Mouse (Mus musculus) MEL (cell line): Measurements from ENCODE around the gene Tmem132d. TPM values are rescaled to one million over a fixed set of nuclear protein-coding genes. Genes with fewer than 3 reads are reported as not detected.

Experiments used
- DNase-seq: peaks from one replicate; pipeline ENCODE4 v3.0.0; 2011; ENCODE audit warnings: low read depth, low spot score
- H3K27ac ChIP-seq: 2 replicates; pipeline ENCODE4 v1.5.1; 2012; ENCODE audit warnings: low read depth, mild to moderate bottlenecking, control low read depth, low read length, moderate library complexity; ENCODE audit not compliant: control insufficient read depth
- H3K27me3 ChIP-seq, 2 experiments: fragments of 150-350 bp in 1 of 2; sonication (generic) in 1 of 2; 2 replicates each; pipeline ENCODE4 v1.6.1; 2012; ENCODE audit warnings: low read length in 2 of 2, mild to moderate bottlenecking in 2 of 2, improper control_type of control experiment in 1 of 2, moderate library complexity in 1 of 2; ENCODE audit not compliant: insufficient read depth in 2 of 2, control insufficient read depth in 1 of 2
- H3K36me3 ChIP-seq, 2 experiments: 2 replicates each; pipeline ENCODE4 v1.6.1; 2012 to 2014; ENCODE audit warnings: low read length in 2 of 2, improper control_type of control experiment in 1 of 2, inconsistent platforms in 1 of 2, mild to moderate bottlenecking in 1 of 2; ENCODE audit not compliant: insufficient read depth in 2 of 2, control insufficient read depth in 1 of 2
- H3K4me1 ChIP-seq, 2 experiments: fragments of 150-350 bp in 1 of 2; sonication (generic) in 1 of 2; 2 replicates each; pipeline ENCODE4 v1.6.1; 2012; ENCODE audit warnings: low read length in 2 of 2, improper control_type of control experiment in 1 of 2, mild to moderate bottlenecking in 1 of 2; ENCODE audit not compliant: insufficient read depth in 2 of 2, control insufficient read depth in 1 of 2
- H3K4me3 ChIP-seq, 2 experiments: fragments of 150-350 bp in 1 of 2; sonication (generic) in 1 of 2; 2 replicates each; pipeline ENCODE4 v1.5.1; 2012; ENCODE audit warnings: low read depth in 2 of 2, low read length in 2 of 2, mild to moderate bottlenecking in 2 of 2, moderate library complexity in 2 of 2, control low read depth in 1 of 2, improper control_type of control experiment in 1 of 2; ENCODE audit not compliant: control insufficient read depth in 1 of 2, insufficient read depth in 1 of 2
- H3K79me2 ChIP-seq: 2 replicates; pipeline ENCODE4 v1.6.1; 2012; ENCODE audit warnings: mild to moderate bottlenecking, low read length, moderate library complexity; ENCODE audit not compliant: control insufficient read depth, poor library complexity, insufficient read depth
- H3K9ac ChIP-seq: 2 replicates; pipeline ENCODE4 v1.6.1; 2012; ENCODE audit warnings: low read depth, mild to moderate bottlenecking, control low read depth, low read length, moderate library complexity; ENCODE audit not compliant: control insufficient read depth, poor library complexity, severe bottlenecking
- H3K9me3 ChIP-seq: fragments of 150-350 bp; sonication (generic); replicated peaks from 2 replicates; pipeline ENCODE4 v1.6.1; 2012; ENCODE audit warnings: mild to moderate bottlenecking, low read length, improper control_type of control experiment, moderate library complexity; ENCODE audit not compliant: insufficient read depth
- CHD1 ChIP-seq: IDR thresholded peaks from 2 replicates; pipeline ENCODE4 v1.6.1; 2012; ENCODE audit warnings: low read depth, mild to moderate bottlenecking, inconsistent platforms, low read length, improper control_type of control experiment
- CTCF ChIP-seq, 3 experiments: IDR thresholded peaks in 2 of 3; conservative IDR thresholded peaks in 1 of 3; 2 replicates each; pipeline ENCODE4 v1.5.1; 2011 to 2012; ENCODE audit warnings: low read length in 3 of 3, low read depth in 2 of 3, mild to moderate bottlenecking in 2 of 3, improper control_type of control experiment in 1 of 3, inconsistent platforms in 1 of 3, mixed read lengths in 1 of 3, moderate library complexity in 1 of 3; ENCODE audit not compliant: control insufficient read depth in 1 of 3, insufficient read depth in 1 of 3, poor library complexity in 1 of 3, severe bottlenecking in 1 of 3
- E2F4 ChIP-seq: IDR thresholded peaks from 2 replicates; pipeline ENCODE4 v1.6.1; 2011; ENCODE audit warnings: low read depth, low read length, improper control_type of control experiment, borderline replicate concordance
- ETS1 ChIP-seq: IDR thresholded peaks from 2 replicates; pipeline ENCODE4 v1.6.1; 2012; ENCODE audit warnings: low read depth, mild to moderate bottlenecking, inconsistent platforms, low read length, improper control_type of control experiment, moderate library complexity
- GABPA ChIP-seq: IDR thresholded peaks from 2 replicates; pipeline ENCODE4 v1.6.1; 2012; ENCODE audit warnings: low read depth, mild to moderate bottlenecking, inconsistent platforms, low read length, improper control_type of control experiment, moderate library complexity
- GATA1 ChIP-seq: IDR thresholded peaks from 2 replicates; pipeline ENCODE4 v1.6.1; 2011; ENCODE audit warnings: low read depth, low read length, improper control_type of control experiment
- JUND ChIP-seq: IDR thresholded peaks from 2 replicates; pipeline ENCODE4 v1.6.1; 2011; ENCODE audit warnings: low read depth, mild to moderate bottlenecking, improper control_type of control experiment, low read length
- MAX ChIP-seq: IDR thresholded peaks from 2 replicates; pipeline ENCODE4 v1.6.1; 2011; ENCODE audit warnings: low read length, improper control_type of control experiment
- MAZ ChIP-seq: IDR thresholded peaks from 2 replicates; pipeline ENCODE4 v1.6.1; 2012; ENCODE audit warnings: low read depth, mild to moderate bottlenecking, inconsistent platforms, low read length, improper control_type of control experiment
- MYC ChIP-seq: IDR thresholded peaks from 2 replicates; pipeline ENCODE4 v1.6.1; 2011; ENCODE audit warnings: low read depth, mild to moderate bottlenecking, low read length, improper control_type of control experiment, moderate library complexity
- POLR2A ChIP-seq, 2 experiments: IDR thresholded peaks; 2 replicates each; pipeline ENCODE4 v1.6.1; 2011 to 2012; ENCODE audit warnings: low read length in 2 of 2, mild to moderate bottlenecking in 2 of 2, control low read depth in 1 of 2, improper control_type of control experiment in 1 of 2, low read depth in 1 of 2, moderate library complexity in 1 of 2; ENCODE audit not compliant: control insufficient read depth in 1 of 2, insufficient read depth in 1 of 2, poor library complexity in 1 of 2
- POLR2AphosphoS5 ChIP-seq: IDR thresholded peaks from 2 replicates; pipeline ENCODE4 v1.6.1; 2012; ENCODE audit warnings: low read depth, borderline replicate concordance, mild to moderate bottlenecking, inconsistent platforms, low read length, moderate library complexity, mixed read lengths
- RCOR1 ChIP-seq: IDR thresholded peaks from 2 replicates; pipeline ENCODE4 v1.6.1; 2012; ENCODE audit warnings: low read depth, mild to moderate bottlenecking, inconsistent platforms, low read length, improper control_type of control experiment
- SIN3A ChIP-seq: IDR thresholded peaks from 2 replicates; pipeline ENCODE4 v1.6.1; 2012; ENCODE audit warnings: low read length, improper control_type of control experiment, inconsistent platforms
- SMC3 ChIP-seq: IDR thresholded peaks from 2 replicates; pipeline ENCODE4 v1.6.1; 2011; ENCODE audit warnings: low read depth, low read length, improper control_type of control experiment
- TAL1 ChIP-seq: IDR thresholded peaks from 2 replicates; pipeline ENCODE4 v1.6.1; 2012; ENCODE audit warnings: mild to moderate bottlenecking, inconsistent platforms, low read length, moderate library complexity, mixed read lengths
- TCF12 ChIP-seq: IDR thresholded peaks from 2 replicates; pipeline ENCODE4 v1.6.1; 2014; ENCODE audit warnings: low read depth, mild to moderate bottlenecking, inconsistent platforms, low read length, improper control_type of control experiment, moderate library complexity
- UBTF ChIP-seq: IDR thresholded peaks from 2 replicates; pipeline ENCODE4 v1.6.1; 2012; ENCODE audit warnings: low read depth, mild to moderate bottlenecking, inconsistent platforms, low read length, improper control_type of control experiment, moderate library complexity, borderline replicate concordance; ENCODE audit not compliant: insufficient read depth
- USF1 ChIP-seq: IDR thresholded peaks from 2 replicates; pipeline ENCODE4 v1.6.1; 2014; ENCODE audit warnings: low read depth, mild to moderate bottlenecking, inconsistent platforms, low read length, improper control_type of control experiment, moderate library complexity
- USF2 ChIP-seq, 2 experiments: IDR thresholded peaks; 2 replicates each; pipeline ENCODE4 v1.6.1; 2011 to 2012; ENCODE audit warnings: improper control_type of control experiment in 2 of 2, low read length in 2 of 2, borderline replicate concordance in 1 of 2, inconsistent platforms in 1 of 2, low read depth in 1 of 2, mild to moderate bottlenecking in 1 of 2; ENCODE audit not compliant: insufficient read depth in 1 of 2
- ZMIZ1 ChIP-seq: IDR thresholded peaks from 2 replicates; pipeline ENCODE4 v1.6.1; 2012; ENCODE audit warnings: low read depth, mild to moderate bottlenecking, inconsistent platforms, low read length, improper control_type of control experiment, moderate library complexity
- ZNF384 ChIP-seq: IDR thresholded peaks from 2 replicates; pipeline ENCODE4 v1.6.1; 2012; ENCODE audit warnings: low read depth, mild to moderate bottlenecking, inconsistent platforms, low read length, improper control_type of control experiment
- polyA plus RNA-seq, 2 experiments: library from polyadenylated mRNA; stranded (reverse) in 1 of 2; unstranded in 1 of 2; fragments of >175 nt in 1 of 2; fragments of >200 nt in 1 of 2; gene quantifications; 2 replicates each; pipeline versions ENCODE4 v1.2.1 to v1.2.4; 2012; ENCODE audit warnings: low replicate concordance in 2 of 2, low read depth in 1 of 2; ENCODE audit not compliant: insufficient read length in 2 of 2, insufficient read depth in 1 of 2, missing spikeins in 1 of 2
- total RNA-seq: library from RNA; depleted of rRNA; stranded (reverse); fragments of 300-350 nt; gene quantifications from 2 replicates; pipeline ENCODE4 v1.2.3, GENCODE M21; 2012

Gene Tmem132d
- total and polyA plus RNA-seq, 3 experiments = not detected

DNA sequence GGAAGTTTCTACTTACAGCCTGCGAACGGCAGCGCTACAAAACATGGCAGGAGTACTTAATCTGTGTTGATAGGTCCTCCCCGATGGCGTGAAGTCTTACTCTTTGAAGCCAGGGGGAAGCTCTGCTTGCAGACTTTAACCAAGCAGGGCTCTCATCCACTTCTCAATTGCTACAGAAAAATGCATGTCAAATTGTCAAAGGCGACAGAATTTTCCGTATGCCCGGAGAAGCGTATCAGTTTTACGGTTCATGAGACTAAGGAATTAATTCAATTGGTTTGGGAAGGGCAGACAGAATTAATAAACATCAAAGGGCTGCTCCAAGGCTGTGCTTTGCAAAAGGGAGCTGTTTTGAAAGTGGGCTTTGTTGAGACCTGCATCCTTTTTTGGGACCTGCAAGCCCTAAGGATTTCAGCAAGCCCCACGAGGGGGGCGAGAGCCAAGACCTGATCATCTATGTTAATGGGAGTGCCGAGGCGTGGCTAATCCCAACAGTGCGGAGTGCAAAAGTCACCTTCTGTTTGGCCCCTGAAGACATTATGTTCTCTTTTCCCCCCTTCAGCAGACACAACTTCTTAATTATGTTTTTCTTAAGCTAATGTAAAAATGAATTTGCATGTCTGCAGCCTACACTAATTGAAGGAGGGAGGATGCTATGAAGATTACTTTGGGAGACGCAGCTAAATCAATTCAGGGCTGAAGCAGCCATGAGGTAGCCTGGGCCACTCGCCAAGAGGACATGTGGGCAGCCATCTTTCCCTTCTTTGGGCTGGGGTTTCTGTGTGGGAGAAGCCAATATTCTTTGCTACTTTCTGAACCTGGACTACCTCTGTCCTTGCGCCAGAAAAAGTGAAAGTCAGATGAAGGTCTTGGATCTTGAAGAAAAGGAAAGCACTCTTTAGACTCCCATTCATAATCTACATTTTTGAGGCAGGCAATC is 547.0 kb downstream of the Tmem132d start:
- H3K79me2 ChIP-seq = no peaks in the 10 kb centered on the region
- H3K9me3 ChIP-seq = no peaks in the 10 kb centered on the region; the same call in 1 of the 2 replicates
- no peaks in the 10 kb centered on the region for H3K36me3 ChIP-seq
- TF ChIP-seq SMC3 (no peak), JUND (no peak), RCOR1 (no peak), MAX (no peak), ZNF384 (no peak), MYC (no peak), GABPA (no peak), TAL1 (no peak), ETS1 (no peak), TCF12 (no peak), CTCF (IDR thresholded peaks at IDR 0.05 in 2 of 3, conservative IDR thresholded peaks at IDR 0.05 in 1 of 3; ENCODE audit: control insufficient read depth in 1 of 3, insufficient read depth in 1 of 3, low read depth in 2 of 3, low read length in 3 of 3, poor library complexity in 1 of 3, severe bottlenecking in 1 of 3) (no peak), POLR2AphosphoS5 (no peak), E2F4 (no peak)
- H3K4me3 ChIP-seq = no peak overlapping the region
- no peaks in the 10 kb centered on the region for H3K4me1 ChIP-seq
- no peak overlapping the region for H3K27ac ChIP-seq
- no peak for DNase-seq
- H3K27me3 ChIP-seq = no peaks in the 10 kb centered on the region
- no peak overlapping the region for H3K9ac ChIP-seq

DNA sequence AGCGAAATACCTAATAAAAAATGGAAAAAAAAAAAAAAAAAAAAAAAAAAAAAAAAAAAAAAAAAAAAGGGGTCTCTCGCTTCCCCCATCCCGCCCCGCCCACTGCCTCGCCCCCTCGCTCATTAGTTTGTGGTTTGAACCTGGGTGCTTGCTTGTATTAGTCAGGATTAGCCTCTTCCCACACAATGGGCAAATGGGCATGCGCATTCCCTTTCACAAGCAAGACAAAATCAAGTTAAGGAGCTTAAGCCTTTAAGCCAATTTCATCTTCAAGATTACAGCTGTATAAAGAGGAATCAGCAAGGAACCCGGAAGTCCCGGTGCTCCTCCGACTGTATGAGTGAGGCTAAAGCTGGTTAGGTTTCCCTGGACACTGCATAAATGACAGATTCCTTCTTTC is 549.9 kb downstream of the Tmem132d start:
- Histone ChIP-seq H3K9ac (no peak overlapping the region), H3K4me3 (no peak overlapping the region), H3K4me1 (no peaks in the 10 kb centered on the region), H3K79me2 (no peaks in the 10 kb centered on the region), H3K27me3 (no peaks in the 10 kb centered on the region), H3K27ac (no peak overlapping the region), H3K36me3 (no peaks in the 10 kb centered on the region), H3K9me3 (no peaks in the 10 kb centered on the region; the same call in 1 of the 2 replicates)
- no peak for DNase-seq
- no peak for TF ChIP-seq GABPA
- TF ChIP-seq TAL1 = no peak
- TF ChIP-seq RCOR1 = no peak
- no peak for TF ChIP-seq ZMIZ1
- TF ChIP-seq MAZ = no peak
- TF ChIP-seq ZNF384 = no peak
- TF ChIP-seq POLR2A (IDR thresholded peaks at IDR 0.05; ENCODE audit: control insufficient read depth in 1 of 2, insufficient read depth in 1 of 2, low read depth in 1 of 2, low read length in 2 of 2, poor library complexity in 1 of 2) = no peak
- TF ChIP-seq CHD1 = no peak
- TF ChIP-seq USF1 = no peak
- TF ChIP-seq MAX = no peak
- no peak for TF ChIP-seq USF2 (IDR thresholded peaks at IDR 0.05; ENCODE audit: borderline replicate concordance in 1 of 2, insufficient read depth in 1 of 2, low read depth in 1 of 2, low read length in 2 of 2)
- no peak for TF ChIP-seq CTCF (IDR thresholded peaks at IDR 0.05 in 2 of 3, conservative IDR thresholded peaks at IDR 0.05 in 1 of 3; ENCODE audit: control insufficient read depth in 1 of 3, insufficient read depth in 1 of 3, low read depth in 2 of 3, low read length in 3 of 3, poor library complexity in 1 of 3, severe bottlenecking in 1 of 3)
- no peak for TF ChIP-seq SMC3
- no peak for TF ChIP-seq GATA1
- TF ChIP-seq TCF12 = no peak
- TF ChIP-seq SIN3A = no peak
- no peak for TF ChIP-seq UBTF
